Mouse (Mus musculus) MEL (cell line): Measurements from ENCODE around the gene Ddx59. TPM values are rescaled to one million over a fixed set of nuclear protein-coding genes. Genes with fewer than 3 reads are reported as not detected.

Source experiments
- DNase-seq: peaks from one replicate; pipeline ENCODE4 v3.0.0; 2011; ENCODE audit warnings: low read depth, low spot score
- H3K27ac ChIP-seq: 2 replicates; pipeline ENCODE4 v1.5.1; 2012; ENCODE audit warnings: low read depth, mild to moderate bottlenecking, control low read depth, low read length, moderate library complexity; ENCODE audit not compliant: control insufficient read depth
- H3K27me3 ChIP-seq, 2 experiments: fragments of 150-350 bp in 1 of 2; sonication (generic) in 1 of 2; 2 replicates each; pipeline ENCODE4 v1.6.1; 2012; ENCODE audit warnings: low read length in 2 of 2, mild to moderate bottlenecking in 2 of 2, improper control_type of control experiment in 1 of 2, moderate library complexity in 1 of 2; ENCODE audit not compliant: insufficient read depth in 2 of 2, control insufficient read depth in 1 of 2
- H3K36me3 ChIP-seq, 2 experiments: 2 replicates each; pipeline ENCODE4 v1.6.1; 2012 to 2014; ENCODE audit warnings: low read length in 2 of 2, improper control_type of control experiment in 1 of 2, inconsistent platforms in 1 of 2, mild to moderate bottlenecking in 1 of 2; ENCODE audit not compliant: insufficient read depth in 2 of 2, control insufficient read depth in 1 of 2
- H3K4me1 ChIP-seq, 2 experiments: fragments of 150-350 bp in 1 of 2; sonication (generic) in 1 of 2; 2 replicates each; pipeline ENCODE4 v1.6.1; 2012; ENCODE audit warnings: low read length in 2 of 2, improper control_type of control experiment in 1 of 2, mild to moderate bottlenecking in 1 of 2; ENCODE audit not compliant: insufficient read depth in 2 of 2, control insufficient read depth in 1 of 2
- H3K4me3 ChIP-seq, 2 experiments: fragments of 150-350 bp in 1 of 2; sonication (generic) in 1 of 2; 2 replicates each; pipeline ENCODE4 v1.5.1; 2012; ENCODE audit warnings: low read depth in 2 of 2, low read length in 2 of 2, mild to moderate bottlenecking in 2 of 2, moderate library complexity in 2 of 2, control low read depth in 1 of 2, improper control_type of control experiment in 1 of 2; ENCODE audit not compliant: control insufficient read depth in 1 of 2, insufficient read depth in 1 of 2
- H3K79me2 ChIP-seq: 2 replicates; pipeline ENCODE4 v1.6.1; 2012; ENCODE audit warnings: mild to moderate bottlenecking, low read length, moderate library complexity; ENCODE audit not compliant: control insufficient read depth, poor library complexity, insufficient read depth
- H3K9ac ChIP-seq: 2 replicates; pipeline ENCODE4 v1.6.1; 2012; ENCODE audit warnings: low read depth, mild to moderate bottlenecking, control low read depth, low read length, moderate library complexity; ENCODE audit not compliant: control insufficient read depth, poor library complexity, severe bottlenecking
- H3K9me3 ChIP-seq: fragments of 150-350 bp; sonication (generic); replicated peaks from 2 replicates; pipeline ENCODE4 v1.6.1; 2012; ENCODE audit warnings: mild to moderate bottlenecking, low read length, improper control_type of control experiment, moderate library complexity; ENCODE audit not compliant: insufficient read depth
- BHLHE40 ChIP-seq: IDR thresholded peaks from 2 replicates; pipeline ENCODE4 v1.6.1; 2012; ENCODE audit warnings: low read depth, mild to moderate bottlenecking, inconsistent platforms, low read length, improper control_type of control experiment, borderline replicate concordance
- CHD1 ChIP-seq: IDR thresholded peaks from 2 replicates; pipeline ENCODE4 v1.6.1; 2012; ENCODE audit warnings: low read depth, mild to moderate bottlenecking, inconsistent platforms, low read length, improper control_type of control experiment
- CHD2 ChIP-seq: IDR thresholded peaks from 2 replicates; pipeline ENCODE4 v1.6.1; 2011; ENCODE audit warnings: low read length, improper control_type of control experiment
- GABPA ChIP-seq: IDR thresholded peaks from 2 replicates; pipeline ENCODE4 v1.6.1; 2012; ENCODE audit warnings: low read depth, mild to moderate bottlenecking, inconsistent platforms, low read length, improper control_type of control experiment, moderate library complexity
- GATA1 ChIP-seq: IDR thresholded peaks from 2 replicates; pipeline ENCODE4 v1.6.1; 2011; ENCODE audit warnings: low read depth, low read length, improper control_type of control experiment
- JUND ChIP-seq: IDR thresholded peaks from 2 replicates; pipeline ENCODE4 v1.6.1; 2011; ENCODE audit warnings: low read depth, mild to moderate bottlenecking, improper control_type of control experiment, low read length
- MAZ ChIP-seq: IDR thresholded peaks from 2 replicates; pipeline ENCODE4 v1.6.1; 2012; ENCODE audit warnings: low read depth, mild to moderate bottlenecking, inconsistent platforms, low read length, improper control_type of control experiment
- MYB ChIP-seq: IDR thresholded peaks from 2 replicates; pipeline ENCODE4 v1.6.1; 2011; ENCODE audit warnings: mild to moderate bottlenecking, low read depth, low read length, improper control_type of control experiment
- NELFE ChIP-seq: IDR thresholded peaks from 2 replicates; pipeline ENCODE4 v1.6.1; 2011; ENCODE audit warnings: low read depth, low read length, improper control_type of control experiment
- NRF1 ChIP-seq: IDR thresholded peaks from 2 replicates; pipeline ENCODE4 v1.6.1; 2014; ENCODE audit warnings: low read depth, mild to moderate bottlenecking, inconsistent platforms, low read length, improper control_type of control experiment, moderate library complexity; ENCODE audit not compliant: poor library complexity, insufficient read depth, severe bottlenecking
- POLR2A ChIP-seq, 2 experiments: IDR thresholded peaks; 2 replicates each; pipeline ENCODE4 v1.6.1; 2011 to 2012; ENCODE audit warnings: low read length in 2 of 2, mild to moderate bottlenecking in 2 of 2, control low read depth in 1 of 2, improper control_type of control experiment in 1 of 2, low read depth in 1 of 2, moderate library complexity in 1 of 2; ENCODE audit not compliant: control insufficient read depth in 1 of 2, insufficient read depth in 1 of 2, poor library complexity in 1 of 2
- POLR2AphosphoS2 ChIP-seq: IDR thresholded peaks from 2 replicates; pipeline ENCODE4 v1.6.1; 2011; ENCODE audit warnings: low read length, improper control_type of control experiment
- RAD21 ChIP-seq: IDR thresholded peaks from 2 replicates; pipeline ENCODE4 v1.6.1; 2011; ENCODE audit warnings: mild to moderate bottlenecking, low read depth, low read length, improper control_type of control experiment
- RCOR1 ChIP-seq: IDR thresholded peaks from 2 replicates; pipeline ENCODE4 v1.6.1; 2012; ENCODE audit warnings: low read depth, mild to moderate bottlenecking, inconsistent platforms, low read length, improper control_type of control experiment
- SMC3 ChIP-seq: IDR thresholded peaks from 2 replicates; pipeline ENCODE4 v1.6.1; 2011; ENCODE audit warnings: low read depth, low read length, improper control_type of control experiment
- USF2 ChIP-seq, 2 experiments: IDR thresholded peaks; 2 replicates each; pipeline ENCODE4 v1.6.1; 2011 to 2012; ENCODE audit warnings: improper control_type of control experiment in 2 of 2, low read length in 2 of 2, borderline replicate concordance in 1 of 2, inconsistent platforms in 1 of 2, low read depth in 1 of 2, mild to moderate bottlenecking in 1 of 2; ENCODE audit not compliant: insufficient read depth in 1 of 2
- ZC3H11A ChIP-seq: IDR thresholded peaks from 2 replicates; pipeline ENCODE4 v1.6.1; 2012; ENCODE audit warnings: low read depth, mild to moderate bottlenecking, inconsistent platforms, low read length, improper control_type of control experiment
- ZKSCAN1 ChIP-seq: IDR thresholded peaks from 2 replicates; pipeline ENCODE4 v1.6.1; 2012; ENCODE audit warnings: low read depth, mild to moderate bottlenecking, inconsistent platforms, low read length, improper control_type of control experiment, moderate library complexity
- polyA plus RNA-seq, 2 experiments: library from polyadenylated mRNA; stranded (reverse) in 1 of 2; unstranded in 1 of 2; fragments of >175 nt in 1 of 2; fragments of >200 nt in 1 of 2; gene quantifications; 2 replicates each; pipeline versions ENCODE4 v1.2.1 to v1.2.4; 2012; ENCODE audit warnings: low replicate concordance in 2 of 2, low read depth in 1 of 2; ENCODE audit not compliant: insufficient read length in 2 of 2, insufficient read depth in 1 of 2, missing spikeins in 1 of 2
- total RNA-seq: library from RNA; depleted of rRNA; stranded (reverse); fragments of 300-350 nt; gene quantifications from 2 replicates; pipeline ENCODE4 v1.2.3, GENCODE M21; 2012

Gene Ddx59
- total and polyA plus RNA-seq, 3 experiments = 6.0 to 6.9 TPM; not detected in 1

DNA sequence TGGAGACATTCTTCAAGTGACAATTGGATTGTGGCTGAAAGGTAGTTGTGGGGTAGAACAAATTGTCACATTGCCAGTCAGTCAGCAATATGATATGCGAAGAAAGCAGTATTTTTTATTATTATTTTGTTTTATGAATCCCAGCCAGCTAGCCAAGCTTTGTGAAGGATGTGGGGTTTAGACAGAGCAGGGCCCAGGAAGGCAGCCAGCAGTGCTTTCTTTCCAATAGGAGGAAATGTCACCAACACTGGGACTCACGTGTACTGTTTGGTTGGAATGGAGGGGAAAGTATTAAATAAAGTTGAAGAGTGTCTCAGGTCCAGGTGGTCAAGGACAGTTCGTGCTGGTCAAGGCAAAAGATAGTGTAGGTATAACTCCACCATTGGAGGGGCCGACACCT is 34.9 kb upstream of the Ddx59 start:
- Histone ChIP-seq H3K27ac (no peak overlapping the region), H3K4me3 (no peak overlapping the region), H3K9me3 (no peaks in the 10 kb centered on the region), H3K79me2 (no peaks in the 10 kb centered on the region), H3K4me1 (0 out of 4 replicates have a peak, but pooled peaks cover 0 to 2% of the 10 kb centered on the region in 2 experiments), H3K36me3 (no peaks in the 10 kb centered on the region), H3K27me3 (no peaks in the 10 kb centered on the region; a peak in 1 of 4 replicates), H3K9ac (no peak overlapping the region)
- no peak for DNase-seq
- TF ChIP-seq ZC3H11A = no peak
- no peak for TF ChIP-seq USF2 (IDR thresholded peaks at IDR 0.05; ENCODE audit: borderline replicate concordance in 1 of 2, insufficient read depth in 1 of 2, low read depth in 1 of 2, low read length in 2 of 2)
- no peak for TF ChIP-seq CHD2
- TF ChIP-seq CHD1 = no peak
- no peak for TF ChIP-seq BHLHE40
- TF ChIP-seq MAZ = no peak
- TF ChIP-seq SMC3 = no peak
- TF ChIP-seq RAD21 = no peak

DNA sequence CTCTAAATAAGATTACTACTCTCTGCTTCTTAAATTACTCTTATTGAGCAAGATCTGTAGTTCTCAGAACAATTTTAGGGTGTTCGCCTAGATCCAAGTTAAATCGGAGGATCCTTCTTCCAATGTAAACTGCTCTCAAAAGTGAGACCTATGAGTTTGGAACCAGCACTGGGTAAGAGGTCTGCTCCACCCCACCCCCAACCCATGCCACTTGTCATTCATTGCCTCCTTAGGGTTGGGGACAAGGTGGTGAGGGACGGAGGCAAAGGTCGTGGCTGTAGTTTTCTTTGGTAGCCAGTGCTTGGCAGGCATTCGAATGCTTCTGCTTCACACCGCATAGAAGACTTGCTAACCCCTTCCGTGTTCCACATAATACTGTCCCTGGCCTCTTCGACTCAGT is 34.5 kb upstream of the Ddx59 start:
- DNase-seq = no peak
- H3K36me3 ChIP-seq = no peaks in the 10 kb centered on the region
- 0 out of 4 replicates have a peak, but pooled peaks cover 0 to 2% of the 10 kb centered on the region in 2 experiments for H3K4me1 ChIP-seq
- no peaks in the 10 kb centered on the region; a peak in 1 of 4 replicates for H3K27me3 ChIP-seq
- H3K9me3 ChIP-seq = no peaks in the 10 kb centered on the region
- TF ChIP-seq GABPA (no peak), POLR2A (IDR thresholded peaks at IDR 0.05; ENCODE audit: control insufficient read depth in 1 of 2, insufficient read depth in 1 of 2, low read depth in 1 of 2, low read length in 2 of 2, poor library complexity in 1 of 2) (no peak), ZC3H11A (no peak), NELFE (no peak), MAZ (no peak), RCOR1 (no peak), ZKSCAN1 (no peak), POLR2AphosphoS2 (no peak), MYB (no peak), GATA1 (no peak), NRF1 (no peak), RAD21 (no peak), JUND (no peak)
- H3K79me2 ChIP-seq = no peaks in the 10 kb centered on the region
- H3K9ac ChIP-seq = no peak overlapping the region
- no peak overlapping the region for H3K4me3 ChIP-seq
- H3K27ac ChIP-seq = no peak overlapping the region
